Mouse (Mus musculus) forebrain, postnatal 0 days (tissue): ENCODE data around the gene Narf. TPM values are rescaled to one million over a fixed set of nuclear protein-coding genes. Genes with fewer than 3 reads are reported as not detected.
A peak's percentile ranks its signal among the peaks of the same experiment; 100 is the strongest.

Source experiments
- ATAC-seq: fragments of 200-750 bp; cut with Nextera tagmentation; 2 replicates; pipeline ENCODE4 v1.8.0; 2017; ENCODE audit warnings: mild to moderate bottlenecking, moderate library complexity
- DNase-seq: peaks from one replicate; pipeline ENCODE4 v3.0.0-alpha.2; 2015
- H3K27ac ChIP-seq: fragments of 300-500 bp; sonication (generic); 2 replicates; pipeline ENCODE4 v1.5.1; 2014; ENCODE audit warnings: low read depth, mild to moderate bottlenecking, antibody characterized with exemption, low read length, moderate library complexity, mixed read lengths
- H3K27me3 ChIP-seq: fragments of 300-500 bp; sonication (generic); 2 replicates; pipeline ENCODE4 v1.6.1; 2014; ENCODE audit warnings: mild to moderate bottlenecking, low read length, mixed read lengths; ENCODE audit not compliant: insufficient read depth
- H3K36me3 ChIP-seq: fragments of 300-500 bp; sonication (generic); 2 replicates; pipeline ENCODE4 v1.6.1; 2014; ENCODE audit warnings: mild to moderate bottlenecking, moderate library complexity; ENCODE audit not compliant: insufficient read depth
- H3K4me1 ChIP-seq: fragments of 300-500 bp; sonication (generic); 2 replicates; pipeline ENCODE4 v1.6.1; 2014; ENCODE audit warnings: antibody characterized with exemption; ENCODE audit not compliant: insufficient read depth
- H3K4me2 ChIP-seq: fragments of 300-500 bp; sonication (generic); 2 replicates; pipeline ENCODE4 v1.6.1; 2014; ENCODE audit warnings: low read depth, mild to moderate bottlenecking, moderate library complexity
- H3K4me3 ChIP-seq: fragments of 300-500 bp; sonication (generic); 2 replicates; pipeline ENCODE4 v1.5.1; 2014; ENCODE audit warnings: low read depth, low read length, mixed read lengths
- H3K9ac ChIP-seq: fragments of 300-500 bp; sonication (generic); 2 replicates; pipeline ENCODE4 v1.6.1; 2014; ENCODE audit warnings: mild to moderate bottlenecking
- H3K9me3 ChIP-seq: fragments of 300-500 bp; sonication (generic); 2 replicates; pipeline ENCODE4 v1.6.1; 2016; ENCODE audit warnings: low read length
- CTCF ChIP-seq: sonication (generic); IDR thresholded peaks from 2 replicates; pipeline ENCODE4 v1.5.1; 2016; ENCODE audit warnings: antibody characterized with exemption, control low read depth, low read depth
- WGBS: fragments of 180-500 bp; shearing (Covaris S2); extraction: QIAGEN DNeasy Blood & Tissue Kit; methylation state at CpG from one replicate; pipeline ENCODE4 v1.1.7; 2014; 5-methylcytosine and 5-hydroxymethylcytosine counted together
- polyA plus RNA-seq: library from polyadenylated mRNA; unstranded; fragments of >200 nt; fragmentation: Nextera tagmentation; extraction: Ambion mirVana; gene quantifications from 2 replicates; pipeline ENCODE4 v1.2.1, GENCODE M21; 2015
- total RNA-seq: library from RNA; depleted of rRNA; stranded (reverse); fragments of >200 nt; gene quantifications from 2 replicates; pipeline ENCODE4 v1.2.3, GENCODE M21; 2014

Gene Narf
- total and polyA plus RNA-seq, 2 experiments from 2014 or later: 42.9 to 135 TPM

DNA sequence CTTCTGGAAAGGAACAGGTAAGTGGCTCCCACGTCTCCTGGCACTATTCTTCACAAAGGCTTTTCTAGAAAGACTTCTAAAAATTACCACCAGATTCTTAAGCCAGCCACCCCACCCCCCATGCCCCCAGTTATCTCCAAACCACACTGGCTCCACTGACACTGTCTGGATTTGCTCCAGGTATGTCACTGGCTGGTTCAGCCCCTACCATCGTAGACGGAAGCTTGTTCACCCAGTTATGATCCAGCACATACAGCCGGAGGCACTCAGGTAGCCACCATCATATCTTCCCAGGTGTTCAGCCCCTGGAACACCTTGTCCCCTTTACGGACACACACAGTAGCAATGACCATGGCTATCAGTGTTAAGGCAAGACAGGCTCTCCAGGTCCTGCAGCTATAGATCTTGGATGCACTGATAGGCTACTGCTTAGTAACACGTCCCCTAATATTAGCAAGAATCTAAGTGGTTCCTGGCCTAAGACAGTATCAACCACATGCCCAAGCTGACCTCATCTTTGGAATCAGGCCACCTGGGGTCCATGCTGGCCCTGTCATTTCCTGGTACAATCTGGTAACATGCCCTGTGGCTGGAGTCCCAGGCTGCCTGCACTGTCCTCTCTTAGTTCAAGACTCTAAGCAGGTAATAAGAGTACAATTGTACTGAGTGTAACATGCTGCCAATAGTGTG is 15.6 kb upstream of the Narf start:
- peaks cover 83% of the 10 kb centered on the region for H3K36me3 ChIP-seq
- no peak overlapping the region for H3K27ac ChIP-seq
- no peaks in the 10 kb centered on the region for H3K27me3 ChIP-seq
- no peak overlapping the region for H3K4me3 ChIP-seq
- H3K9me3 ChIP-seq: no peaks in the 10 kb centered on the region
- H3K4me1 ChIP-seq: no peaks in the 10 kb centered on the region
- H3K4me2 ChIP-seq: no peak overlapping the region
- H3K9ac ChIP-seq: no peak overlapping the region
- DNase-seq (no peak), ATAC-seq (no peak)
- TF ChIP-seq CTCF: no peak
- 92% methylated on average over 6 of the region's 6 CpGs for WGBS

DNA sequence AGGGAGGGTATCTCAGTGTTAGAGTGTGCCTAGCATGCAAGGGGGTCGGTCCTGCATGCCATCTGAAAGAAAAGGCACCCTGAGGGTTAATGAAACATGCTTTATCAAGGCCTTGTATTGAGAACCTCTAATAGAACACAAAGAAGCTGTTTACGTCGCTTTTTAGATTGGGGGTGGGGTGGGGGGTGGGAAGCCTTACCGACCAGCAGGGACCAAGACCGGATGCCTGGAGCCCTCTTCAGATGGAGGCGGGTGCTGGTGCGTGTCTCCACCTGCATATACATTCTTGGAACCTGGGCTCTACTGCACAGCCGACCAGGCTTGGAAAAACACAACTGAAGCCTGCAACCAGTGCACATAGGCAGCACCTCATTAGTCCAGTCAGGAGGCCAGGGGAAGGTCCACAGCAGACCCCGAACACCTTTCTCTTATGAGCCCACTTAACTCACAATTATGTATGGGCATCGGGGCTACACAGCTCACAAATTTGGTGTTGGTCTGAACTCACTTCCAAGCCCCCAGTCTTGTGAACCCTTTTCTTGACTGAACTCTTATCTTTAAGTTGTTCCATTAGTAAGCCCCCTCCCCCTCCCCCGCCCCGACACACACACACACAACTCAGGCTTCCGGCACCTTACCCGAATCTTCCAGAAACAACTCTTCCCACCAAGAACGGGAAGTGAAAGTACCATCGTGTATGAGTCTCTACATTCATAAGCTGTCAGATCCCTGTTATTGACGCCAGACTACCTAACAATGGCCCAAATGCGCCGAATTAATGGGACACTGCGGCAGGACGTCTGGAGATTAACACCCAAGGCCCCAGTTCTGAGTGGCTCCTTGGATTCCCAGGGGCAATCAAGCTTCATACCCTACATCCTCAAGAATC is 8.7 kb upstream of the Narf start:
- no peak; the same call in 1 of the 2 replicates for ATAC-seq
- Histone ChIP-seq H3K27me3 (no peaks in the 10 kb centered on the region), H3K9me3 (no peaks in the 10 kb centered on the region), H3K4me1 (peaks cover 13% of the 10 kb centered on the region), H3K27ac (peak overlapping the region; percentile 64), H3K4me2 (peak overlapping the region; percentile 83), H3K36me3 (peaks cover 33% of the 10 kb centered on the region), H3K9ac (peak overlapping the region; percentile 66), H3K4me3 (peak overlapping the region; percentile 66)
- no peak for DNase-seq
- WGBS: 21% methylated on average over 21 of the region's 21 CpGs
- TF ChIP-seq CTCF: no peak

DNA sequence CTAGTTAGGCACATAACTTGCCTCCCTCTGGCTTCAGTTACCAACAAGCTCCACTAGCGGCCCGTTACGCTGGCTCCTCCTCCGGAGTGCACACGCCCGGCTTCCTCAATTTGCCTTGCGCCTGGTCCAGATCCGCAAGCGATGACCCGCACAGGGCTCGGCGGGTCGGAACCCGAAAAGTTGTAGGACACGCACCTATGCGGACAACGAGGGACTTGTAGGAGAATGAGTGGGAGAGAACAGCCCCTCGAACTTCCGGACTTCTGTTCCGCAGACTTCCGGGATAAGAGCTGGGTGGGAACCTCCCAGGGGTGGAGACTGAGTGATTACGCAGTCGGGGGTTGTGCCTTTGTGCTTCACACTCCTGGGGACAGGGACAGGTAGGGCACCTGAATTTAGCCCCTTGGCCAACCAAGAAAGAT is 8.0 kb upstream of the Narf start, which contains the start of gene Cybc1:
Gene Cybc1 (minus strand): TSS at position 305 of the 422 bp plus-strand sequence.
- ATAC-seq (peak; percentile 94), DNase-seq (peak; percentile 85)
- Histone ChIP-seq H3K4me3 (peak within 1 kb of the TSS; percentile 66), H3K9me3 (no peaks in the 10 kb centered on the region), H3K27me3 (no peaks in the 10 kb centered on the region), H3K9ac (peak within 1 kb of the TSS; percentile 66), H3K4me1 (peaks cover 13% of the 10 kb centered on the region), H3K27ac (peak within 1 kb of the TSS; percentile 64), H3K36me3 (peaks cover 26% of the 10 kb centered on the region), H3K4me2 (peak within 1 kb of the TSS; percentile 83)
- under 1% methylated on average over 23 of the region's 23 CpGs for WGBS
- TF ChIP-seq CTCF: peak; percentile 36

DNA sequence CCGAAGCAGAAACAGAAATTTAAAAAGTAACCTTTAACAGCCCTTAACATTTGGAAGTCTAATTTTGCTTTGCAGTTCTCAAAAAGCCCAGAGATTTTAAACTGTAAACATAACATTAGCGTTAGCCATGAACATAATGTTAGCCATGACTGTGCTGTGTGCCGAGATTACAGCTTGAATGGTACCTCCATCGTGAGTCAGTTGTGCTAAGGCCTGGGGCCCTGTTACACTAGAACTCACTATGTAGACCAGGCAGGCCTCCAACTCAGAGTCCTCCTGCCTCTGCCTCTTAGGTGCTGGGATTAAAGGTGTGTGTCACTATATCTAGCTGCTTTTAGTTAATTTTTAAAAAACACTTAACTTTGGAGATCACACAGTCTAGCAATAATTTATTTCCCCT is 5.9 kb upstream of the Narf start:
- ATAC-seq: no peak
- DNase-seq: no peak
- TF ChIP-seq CTCF: no peak
- Histone ChIP-seq H3K4me1 (peaks cover 18% of the 10 kb centered on the region), H3K4me2 (no peak overlapping the region), H3K9ac (no peak overlapping the region), H3K9me3 (no peaks in the 10 kb centered on the region), H3K27ac (no peak overlapping the region), H3K36me3 (peaks cover 7% of the 10 kb centered on the region; the same call in 1 of the 2 replicates), H3K27me3 (no peaks in the 10 kb centered on the region), H3K4me3 (no peak overlapping the region)
- WGBS: 62% methylated on average over 4 of the region's 4 CpGs

DNA sequence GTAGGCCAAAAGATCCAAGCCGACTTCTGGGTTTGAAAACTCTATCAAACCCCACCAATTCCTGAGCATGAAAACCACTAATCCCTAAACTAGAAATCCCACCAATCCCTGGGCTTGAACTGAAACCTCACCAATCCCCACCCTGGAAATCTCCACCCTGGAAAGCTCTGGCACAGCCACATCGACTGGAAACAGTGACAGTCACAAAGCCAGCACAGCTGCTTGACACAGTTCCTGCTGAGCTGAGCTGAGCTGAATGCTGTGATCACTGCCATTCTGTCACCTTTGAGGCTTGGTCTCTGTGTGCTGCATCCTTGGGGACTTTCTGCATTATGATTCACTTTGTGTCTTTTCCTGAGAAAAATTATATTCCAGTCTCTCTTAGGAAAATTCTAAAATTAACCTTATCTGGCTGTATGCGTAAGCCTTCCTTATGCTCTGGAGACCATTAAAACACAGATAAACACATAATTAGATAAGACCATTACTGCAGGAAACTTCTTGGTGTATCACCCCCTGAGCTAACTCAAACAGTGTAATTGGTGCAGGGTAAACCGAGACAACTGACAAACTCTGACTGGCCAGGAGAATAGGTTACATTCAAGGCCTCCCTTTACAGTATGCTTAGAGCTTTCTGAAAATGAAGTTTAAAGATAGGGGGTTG is 5.3 kb upstream of the Narf start:
- H3K9me3 ChIP-seq: no peaks in the 10 kb centered on the region
- ATAC-seq: no peak
- DNase-seq: no peak
- 42% methylated on average over 4 of the region's 4 CpGs for WGBS
- H3K27ac ChIP-seq: no peak overlapping the region
- TF ChIP-seq CTCF: no peak
- no peak overlapping the region for H3K4me2 ChIP-seq
- H3K9ac ChIP-seq: no peak overlapping the region
- no peak overlapping the region for H3K4me3 ChIP-seq
- H3K4me1 ChIP-seq: peaks cover 21% of the 10 kb centered on the region
- peaks cover 2% of the 10 kb centered on the region; the same call in 1 of the 2 replicates for H3K36me3 ChIP-seq
- H3K27me3 ChIP-seq: no peaks in the 10 kb centered on the region

DNA sequence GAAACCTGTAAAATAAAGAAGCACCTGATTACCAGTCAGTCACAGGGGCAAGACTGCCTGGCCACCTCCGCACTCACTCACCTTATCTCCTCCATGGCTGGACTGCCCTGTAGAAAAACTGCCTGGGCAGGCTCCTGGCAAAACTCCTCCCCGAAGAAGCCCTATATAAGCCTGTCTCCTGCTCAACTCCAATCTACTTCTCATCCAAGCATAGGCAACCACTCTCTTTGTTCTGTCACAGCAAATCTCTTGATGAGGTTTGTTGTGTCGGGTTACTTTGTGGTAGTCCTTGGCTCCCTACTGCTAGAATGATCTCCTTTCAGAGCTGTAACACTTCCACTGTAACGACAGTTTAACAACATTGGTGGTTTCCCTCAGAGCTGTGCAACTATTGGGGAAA is 4.3 kb upstream of the Narf start:
- Histone ChIP-seq H3K27me3 (no peaks in the 10 kb centered on the region), H3K9me3 (no peaks in the 10 kb centered on the region), H3K4me2 (no peak overlapping the region), H3K4me3 (no peak overlapping the region), H3K27ac (no peak overlapping the region), H3K9ac (no peak overlapping the region), H3K4me1 (peaks cover 20% of the 10 kb centered on the region), H3K36me3 (no peaks in the 10 kb centered on the region)
- no peak for DNase-seq
- no peak for TF ChIP-seq CTCF
- 32% methylated on average over 4 of the region's 4 CpGs for WGBS
- ATAC-seq: no peak
